Mouse (Mus musculus): ENCODE results near the gene Gramd4.

DNA sequence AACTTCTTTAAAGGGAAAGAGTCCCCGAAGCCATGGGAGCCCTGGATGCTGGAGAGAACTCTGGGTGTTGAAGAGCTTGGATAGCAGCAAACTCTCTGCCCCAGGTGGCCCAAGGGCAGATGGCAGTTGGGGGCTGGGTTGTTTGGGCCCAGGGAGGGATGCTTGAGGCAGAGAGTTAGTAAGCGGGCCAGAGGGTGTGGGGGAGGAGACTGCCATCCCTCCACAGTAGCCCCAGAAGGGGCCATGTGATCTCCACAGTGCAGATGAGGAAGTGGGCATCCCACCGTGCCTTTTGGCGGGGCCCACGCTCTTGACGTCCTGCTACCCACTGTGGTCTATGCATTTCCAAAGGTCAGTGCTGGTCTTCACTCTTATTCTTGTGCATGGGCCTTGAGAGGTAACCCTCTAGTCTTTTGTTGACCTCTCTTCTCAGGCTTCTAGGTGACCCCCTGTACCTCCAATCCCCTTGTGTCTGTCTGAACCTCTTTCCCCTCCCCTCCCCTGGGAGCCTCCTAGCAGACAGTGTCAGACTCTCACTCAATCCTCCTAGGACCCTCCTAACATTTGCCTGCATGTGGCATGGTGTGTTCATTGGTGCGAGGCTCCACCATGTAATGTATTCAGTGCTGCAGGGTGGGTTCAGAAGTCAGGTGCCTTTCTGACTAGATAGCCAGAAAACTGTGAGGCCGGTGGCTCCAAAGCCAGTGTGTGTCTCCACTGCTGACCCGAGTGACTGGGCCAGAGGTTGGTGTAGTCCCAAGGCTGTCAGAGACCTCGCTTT is 11.7 kb downstream of the Gramd4 start:
- TF ChIP-seq MAX (IDR thresholded peaks at IDR 0.05) = no peak
- no peak for TF ChIP-seq CTCF (IDR thresholded peaks at IDR 0.05; ENCODE audit: control insufficient read depth, insufficient read depth, insufficient read length)
- TF ChIP-seq MYOG (IDR thresholded peaks at IDR 0.05; ENCODE audit: control insufficient read depth, extremely low read depth, insufficient read length) = no peak
- TF ChIP-seq USF1 (IDR thresholded peaks at IDR 0.05; ENCODE audit: low read depth) = no peak
